Mouse (Mus musculus) forebrain, embryonic 16.5 days (tissue): ENCODE results near the gene Prg4. TPM values are rescaled to one million over a fixed set of nuclear protein-coding genes. Genes with fewer than 3 reads are reported as not detected.

Experiments
- ATAC-seq: fragments of 200-750 bp; cut with Nextera tagmentation; 2 replicates; pipeline ENCODE4 v1.8.0; 2017; ENCODE audit warnings: mild to moderate bottlenecking, moderate library complexity
- H3K27ac ChIP-seq: fragments of 300-500 bp; sonication (generic); 2 replicates; pipeline ENCODE4 v1.5.1; 2014; ENCODE audit warnings: low read length, control low read depth
- H3K27me3 ChIP-seq: fragments of 300-500 bp; sonication (generic); replicated peaks from 2 replicates; pipeline ENCODE4 v1.6.1; 2014; ENCODE audit warnings: low read length; ENCODE audit not compliant: control insufficient read depth, insufficient read depth
- H3K36me3 ChIP-seq: fragments of 300-500 bp; sonication (generic); 2 replicates; pipeline ENCODE4 v1.6.1; 2014; ENCODE audit not compliant: control insufficient read depth, insufficient read depth
- H3K4me1 ChIP-seq: fragments of 300-500 bp; sonication (generic); replicated peaks from 2 replicates; pipeline ENCODE4 v1.6.1; 2014; ENCODE audit warnings: low read length; ENCODE audit not compliant: control insufficient read depth, insufficient read depth
- H3K4me2 ChIP-seq: fragments of 300-500 bp; sonication (generic); 2 replicates; pipeline ENCODE4 v1.6.1; 2014; ENCODE audit warnings: mild to moderate bottlenecking, low read length, control low read depth
- H3K4me3 ChIP-seq: fragments of 300-500 bp; sonication (generic); replicated peaks from 2 replicates; pipeline ENCODE4 v1.5.1; 2014; ENCODE audit warnings: mild to moderate bottlenecking, low read length, control low read depth
- H3K9ac ChIP-seq: fragments of 300-500 bp; sonication (generic); replicated peaks from 2 replicates; pipeline ENCODE4 v1.6.1; 2014; ENCODE audit warnings: low read depth, low read length, control low read depth
- H3K9me3 ChIP-seq: fragments of 300-500 bp; sonication (generic); 2 replicates; pipeline ENCODE4 v1.6.1; 2016; ENCODE audit warnings: low read length; ENCODE audit not compliant: control insufficient read depth
- WGBS: fragments of 180-500 bp; shearing (Covaris S2); extraction: QIAGEN DNeasy Blood & Tissue Kit; methylation state at CpG from one replicate; pipeline ENCODE4 v1.1.7; 2014; 5-methylcytosine and 5-hydroxymethylcytosine counted together
- polyA plus RNA-seq: library from polyadenylated mRNA; unstranded; fragments of >200 nt; fragmentation: Nextera tagmentation; extraction: Ambion mirVana; gene quantifications from 2 replicates; pipeline ENCODE4 v1.2.1, GENCODE M21; 2015

The Prg4 gene
- polyA plus RNA-seq, 1 experiment from 2014 or later, result 0.53 TPM

DNA sequence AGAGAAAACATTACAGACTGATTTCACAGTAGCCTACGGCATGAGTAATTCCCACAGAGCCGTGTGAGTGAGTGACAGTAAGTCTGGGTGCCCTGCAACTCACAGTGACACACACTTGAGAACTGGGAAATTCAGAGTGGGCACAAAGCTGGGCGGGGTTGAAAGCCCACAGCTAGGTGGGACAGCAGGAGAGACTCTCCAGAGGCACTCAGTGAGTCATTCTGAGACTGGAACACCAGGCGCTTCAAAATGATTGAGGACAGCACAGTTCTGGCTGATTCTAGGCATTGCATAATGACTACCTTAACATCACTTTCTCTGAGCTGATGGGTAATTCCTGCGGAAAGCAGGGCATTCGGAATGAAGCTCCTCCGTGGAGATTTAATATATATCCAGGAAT is 6.6 kb upstream of the Prg4 start:
- 90% methylated on average over 7 of the region's 7 CpGs for WGBS
- Histone ChIP-seq H3K4me3 (no peak overlapping the region), H3K27me3 (no peaks in the 10 kb centered on the region), H3K4me2 (no peak overlapping the region), H3K36me3 (no peaks in the 10 kb centered on the region), H3K27ac (no peak overlapping the region), H3K9ac (no peak overlapping the region), H3K4me1 (no peaks in the 10 kb centered on the region), H3K9me3 (no peaks in the 10 kb centered on the region)
- ATAC-seq, result no peak

DNA sequence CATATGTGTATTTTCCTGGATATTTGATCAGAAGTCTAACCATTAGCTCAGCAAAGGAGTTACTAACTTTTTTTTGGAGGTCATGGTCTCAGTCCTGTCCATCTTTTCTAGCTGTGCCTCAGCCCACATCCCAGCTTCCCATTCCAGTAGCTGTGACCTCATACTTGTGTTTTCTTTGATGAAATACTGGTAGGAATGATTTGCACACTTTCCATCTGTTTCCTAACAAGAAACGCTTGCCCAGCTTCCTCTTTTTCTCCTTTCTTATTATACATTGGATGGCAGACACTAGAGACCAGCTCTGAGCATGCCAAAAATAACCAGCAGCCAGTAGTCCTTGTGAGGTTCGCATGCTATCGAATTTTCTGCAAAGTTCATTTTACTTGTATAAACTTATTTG is 4.0 kb upstream of the Prg4 start:
- no peak overlapping the region for H3K9ac ChIP-seq
- no peaks in the 10 kb centered on the region for H3K4me1 ChIP-seq
- no peak overlapping the region for H3K4me3 ChIP-seq
- WGBS, result 87% methylated on average over 3 of the region's 3 CpGs
- H3K27me3 ChIP-seq, result no peaks in the 10 kb centered on the region
- no peaks in the 10 kb centered on the region for H3K36me3 ChIP-seq
- H3K4me2 ChIP-seq, result no peak overlapping the region
- H3K9me3 ChIP-seq, result no peaks in the 10 kb centered on the region
- H3K27ac ChIP-seq, result no peak overlapping the region
- no peak for ATAC-seq

- H3K9ac ChIP-seq, result no peak overlapping the region
- no peaks in the 10 kb centered on the region for H3K4me1 ChIP-seq
- ATAC-seq, result no peak
- WGBS, result 89% methylated on average over 10 of the region's 10 CpGs
- no peak overlapping the region for H3K4me3 ChIP-seq
- H3K9me3 ChIP-seq, result no peaks in the 10 kb centered on the region
- no peak overlapping the region for H3K4me2 ChIP-seq
- H3K27me3 ChIP-seq, result no peaks in the 10 kb centered on the region
- H3K36me3 ChIP-seq, result no peaks in the 10 kb centered on the region
- H3K27ac ChIP-seq, result no peak overlapping the region
Measured at GRCm38 (mm10) chr1:150465364-150465763, 601 bp downstream of the Prg4 start.

GRCm38 (mm10) chr1:150463691-150464090 is 2.3 kb downstream of the Prg4 start:
- ATAC-seq, result no peak
- WGBS, result 91% methylated on average over 4 of the region's 4 CpGs

GRCm38 (mm10) chr1:150463068-150463467 is 2.9 kb downstream of the Prg4 start:
- Histone ChIP-seq H3K4me3 (no peak overlapping the region), H3K36me3 (no peaks in the 10 kb centered on the region), H3K4me2 (no peak overlapping the region), H3K4me1 (no peaks in the 10 kb centered on the region), H3K27me3 (no peaks in the 10 kb centered on the region), H3K27ac (no peak overlapping the region), H3K9me3 (no peaks in the 10 kb centered on the region), H3K9ac (no peak overlapping the region)
- no peak for ATAC-seq
- 79% methylated on average over 5 of the region's 5 CpGs for WGBS

More at GRCm38 (mm10) chr1:150463691-150464090, 2.3 kb downstream of the Prg4 start:
- Histone ChIP-seq H3K4me1 (no peaks in the 10 kb centered on the region), H3K4me3 (no peak overlapping the region), H3K36me3 (no peaks in the 10 kb centered on the region), H3K4me2 (no peak overlapping the region), H3K27ac (no peak overlapping the region), H3K9me3 (no peaks in the 10 kb centered on the region), H3K27me3 (no peaks in the 10 kb centered on the region), H3K9ac (no peak overlapping the region)

GRCm38 (mm10) chr1:150460595-150460994 is 5.4 kb downstream of the Prg4 start:
- no peak overlapping the region for H3K9ac ChIP-seq
- no peak overlapping the region for H3K27ac ChIP-seq
- no peaks in the 10 kb centered on the region for H3K4me1 ChIP-seq
- WGBS, result 85% methylated on average over 7 of the region's 7 CpGs
- H3K36me3 ChIP-seq, result no peaks in the 10 kb centered on the region
- H3K27me3 ChIP-seq, result no peaks in the 10 kb centered on the region
- ATAC-seq, result no peak
- no peak overlapping the region for H3K4me3 ChIP-seq
- no peak overlapping the region for H3K4me2 ChIP-seq
- H3K9me3 ChIP-seq, result no peaks in the 10 kb centered on the region

- Histone ChIP-seq H3K36me3 (no peaks in the 10 kb centered on the region), H3K27ac (no peak overlapping the region), H3K27me3 (no peaks in the 10 kb centered on the region), H3K4me1 (no peaks in the 10 kb centered on the region), H3K4me3 (no peak overlapping the region), H3K9ac (no peak overlapping the region), H3K4me2 (no peak overlapping the region), H3K9me3 (no peaks in the 10 kb centered on the region)
- 95% methylated on average over 3 of the region's 3 CpGs for WGBS
- ATAC-seq, result no peak
Measured at GRCm38 (mm10) chr1:150459599-150459998, 6.4 kb downstream of the Prg4 start.

GRCm38 (mm10) chr1:150458977-150459376 is 7.0 kb downstream of the Prg4 start:
- Histone ChIP-seq H3K9ac (no peak overlapping the region), H3K9me3 (no peaks in the 10 kb centered on the region), H3K4me2 (no peak overlapping the region), H3K36me3 (no peaks in the 10 kb centered on the region), H3K4me3 (no peak overlapping the region), H3K27ac (no peak overlapping the region), H3K4me1 (no peaks in the 10 kb centered on the region), H3K27me3 (no peaks in the 10 kb centered on the region)
- 92% methylated on average over 5 of the region's 5 CpGs for whole genome bisulfite sequencing
- no peak for ATAC-seq

DNA sequence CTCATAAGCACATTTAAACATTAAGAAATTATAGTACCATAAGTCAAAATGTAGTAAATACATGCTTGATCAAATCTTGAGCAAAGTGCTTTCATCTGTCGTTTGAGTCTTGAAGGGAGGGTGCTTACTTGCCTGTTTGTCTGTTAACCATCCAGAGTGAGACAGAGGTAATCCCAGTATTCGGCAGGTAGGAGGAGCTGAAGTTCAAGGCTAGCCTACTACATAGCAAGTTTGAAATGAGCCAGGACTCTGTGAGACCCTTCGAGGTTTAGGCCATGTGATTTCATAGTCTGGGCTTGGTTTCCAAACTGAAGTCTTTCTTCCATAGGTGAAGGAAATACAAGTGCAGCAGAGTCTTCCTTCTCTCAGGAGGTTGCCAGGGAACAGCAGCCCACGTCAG is 24.2 kb downstream of the Prg4 start:
- Histone ChIP-seq H3K27me3 (no peaks in the 10 kb centered on the region), H3K4me2 (no peak overlapping the region), H3K9me3 (no peaks in the 10 kb centered on the region), H3K4me3 (no peak overlapping the region), H3K4me1 (no peaks in the 10 kb centered on the region), H3K36me3 (peaks cover 52% of the 10 kb centered on the region), H3K27ac (no peak overlapping the region), H3K9ac (no peak overlapping the region)
- no peak for ATAC-seq
- WGBS, result 86% methylated on average over 4 of the region's 4 CpGs

- no peaks in the 10 kb centered on the region for H3K9me3 ChIP-seq
- H3K27me3 ChIP-seq, result no peaks in the 10 kb centered on the region
- peaks cover 47% of the 10 kb centered on the region for H3K36me3 ChIP-seq
- WGBS, result 94% methylated on average over 3 of the region's 3 CpGs
- H3K4me3 ChIP-seq, result no peak overlapping the region
- H3K4me1 ChIP-seq, result no peaks in the 10 kb centered on the region
- no peak overlapping the region for H3K27ac ChIP-seq
- ATAC-seq, result no peak
- H3K9ac ChIP-seq, result no peak overlapping the region
- no peak overlapping the region for H3K4me2 ChIP-seq
Measured at GRCm38 (mm10) chr1:150438641-150439040, 27.3 kb downstream of the Prg4 start.
